Comparison of ENCODE assay signal across 8 mouse cellular contexts in the genomic region with DNA sequence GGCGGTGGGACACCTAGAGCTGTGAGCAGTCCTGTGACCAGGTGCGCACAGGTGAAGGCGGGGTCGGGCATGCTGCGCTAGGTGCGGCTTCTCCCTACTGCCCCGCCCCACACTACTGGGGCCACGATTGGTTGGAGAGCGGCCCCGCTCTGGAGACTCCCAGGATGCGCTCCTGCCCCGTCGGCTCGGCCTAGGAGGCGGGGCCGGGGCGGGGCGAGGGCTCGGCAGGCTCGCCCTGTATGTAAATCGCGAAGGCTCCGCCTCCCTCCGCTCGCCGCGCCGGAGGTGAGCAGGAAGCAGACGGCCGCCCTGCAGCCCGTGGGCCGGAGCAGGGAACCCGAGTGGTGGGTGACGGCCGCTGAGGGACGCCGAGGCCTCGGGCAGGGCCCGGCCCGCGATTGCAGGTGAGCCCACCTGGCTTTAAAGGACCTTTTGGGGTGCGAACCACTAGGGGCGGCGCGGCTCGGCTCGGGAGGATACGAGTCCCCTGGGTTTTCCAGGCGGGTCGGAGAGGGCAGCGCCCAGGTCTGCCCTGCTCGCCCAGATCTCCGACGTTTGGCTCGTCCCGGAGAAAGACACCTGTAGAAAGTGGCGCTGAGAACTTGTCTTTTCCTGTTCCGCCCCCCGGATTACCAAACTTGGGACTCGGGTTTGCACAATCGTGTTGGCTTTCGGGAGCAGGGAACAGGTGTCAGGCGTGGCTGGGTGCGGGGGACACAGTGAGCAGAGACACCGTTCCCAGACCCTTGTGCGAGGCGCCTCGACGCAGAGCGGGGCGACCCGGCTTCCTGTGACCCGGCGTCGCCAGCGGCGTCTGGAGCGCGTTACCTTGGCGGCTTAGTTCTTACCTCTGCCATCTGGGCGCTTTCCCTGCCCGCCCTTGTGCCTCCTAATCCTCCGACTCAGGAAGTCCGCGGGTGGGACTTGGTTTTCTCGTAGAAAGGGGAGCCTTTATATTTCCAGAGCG. TPM values are rescaled to one million over a fixed set of nuclear protein-coding genes. Genes with fewer than 3 reads are reported as not detected.
DNase-seq lines count a peak whose midpoint lies in the region; ATAC-seq and TF ChIP-seq lines count a peak whose summit lies in the region.

A gene (plus strand): TSS at position 276 of the 967 bp plus-strand sequence.

- CTCF ChIA-PET in Patski (lab: Charles Lee): interaction anchor here (1.1 to 1.4 kb wide), 2 partner anchors 17 to 18 kb away, joined by 4 read pairs; no protein-coding TSS in a partner anchor

- TF ChIP-seq CTCF in Patski (IDR thresholded peaks at IDR 0.05): no peak
- TF ChIP-seq CTCF in cerebellum, adult 2 months (IDR thresholded peaks at IDR 0.05; ENCODE audit: borderline replicate concordance, insufficient read depth, low read depth, low read length): no peak
- peak; percentile 24 for TF ChIP-seq CTCF in forebrain, postnatal 0 days (IDR thresholded peaks at IDR 0.05; ENCODE audit: low read depth)

- intact Hi-C loops in left cerebral cortex, postnatal 4 days (cut with DNase I): no loop called here

- H3K4me1 ChIP-seq in cerebellum, adult 2 months (ENCODE audit: control insufficient read depth, insufficient read depth, low read length): no peaks in the 10 kb centered on the region
- H3K4me1 ChIP-seq in forebrain, postnatal 0 days (ENCODE audit: insufficient read depth): no peaks in the 10 kb centered on the region
- H3K4me1 ChIP-seq in hindbrain, embryonic 12.5 days: peaks cover 15% of the 10 kb centered on the region
- H3K4me1 ChIP-seq in midbrain, embryonic 10.5 days: peaks cover 23% of the 10 kb centered on the region

- no peaks in the 10 kb centered on the region for H3K9me3 ChIP-seq in forebrain, postnatal 0 days (ENCODE audit: low read length)
- no peaks in the 10 kb centered on the region for H3K9me3 ChIP-seq in hindbrain, embryonic 12.5 days (replicated peaks)
- H3K9me3 ChIP-seq in midbrain, embryonic 10.5 days (replicated peaks): no peaks in the 10 kb centered on the region

- no peak within 1 kb of the TSS for H3K27ac ChIP-seq in cerebellum, adult 2 months (ENCODE audit: insufficient read depth, low read length)
- H3K27ac ChIP-seq in forebrain, postnatal 0 days (ENCODE audit: low read depth, low read length): no peak within 1 kb of the TSS
- no peak within 1 kb of the TSS for H3K27ac ChIP-seq in hindbrain, embryonic 12.5 days
- peak within 1 kb of the TSS; percentile 71 for H3K27ac ChIP-seq in midbrain, embryonic 10.5 days (replicated peaks)

- POLR2A ChIA-PET in Patski (lab: Charles Lee): interaction anchor here (0.6 to 1.3 kb wide), 2 partner anchors 31 to 51 kb away, joined by 3 read pairs; no protein-coding TSS in a partner anchor

- DNase-seq in Patski (ENCODE audit: low read depth, low spot score): no peak
- DNase-seq in cerebellum, adult 2 months: peak; percentile 77 to 83
- peak; percentile 63 for DNase-seq in forebrain, postnatal 0 days
- DNase-seq in left cerebral cortex, postnatal 4 days: peak; percentile 52
- DNase-seq in midbrain, embryonic 10.5 days (ENCODE audit: low spot score): peak; percentile 86
- peak; percentile 33 to 48 for DNase-seq in right cerebral cortex, postnatal 36 days (ENCODE audit: low spot score in 2 of 2)
- peak; percentile 84 to 86 for DNase-seq in urinary bladder, postnatal 4 days (ENCODE audit: low spot score in 2 of 2)

- peak within 1 kb of the TSS; percentile 26 for H3K9ac ChIP-seq in forebrain, postnatal 0 days
- peak within 1 kb of the TSS; percentile 51 for H3K9ac ChIP-seq in hindbrain, embryonic 12.5 days

- WGBS in cerebellum, adult 2 months: 1% methylated on average over 87 of the region's 87 CpGs
- WGBS in forebrain, postnatal 0 days: 3% methylated on average over 86 of the region's 87 CpGs
- WGBS in hindbrain, embryonic 12.5 days: under 1% methylated on average over 85 of the region's 87 CpGs
- under 1% methylated on average over 87 of the region's 87 CpGs for WGBS in midbrain, embryonic 10.5 days

- TF ChIP-seq POLR2A in cerebellum, adult 2 months (IDR thresholded peaks at IDR 0.05; ENCODE audit: borderline replicate concordance, insufficient read depth, low read length): 0 out of 2 replicates have a peak, but pooled peaks have one; percentile 36

- H3K27me3 ChIP-seq in Patski: no peaks in the 10 kb centered on the region
- 0 out of 2 replicates have a peak, but pooled peaks cover 2% of the 10 kb centered on the region for H3K27me3 ChIP-seq in cerebellum, adult 2 months (ENCODE audit: control insufficient read depth, insufficient read depth, low read length)
- H3K27me3 ChIP-seq in forebrain, postnatal 0 days (ENCODE audit: insufficient read depth, low read length): peaks cover 10% of the 10 kb centered on the region
- H3K27me3 ChIP-seq in hindbrain, embryonic 12.5 days: peaks cover 63% of the 10 kb centered on the region
- H3K27me3 ChIP-seq in midbrain, embryonic 10.5 days (ENCODE audit: low read depth, poor library complexity, severe bottlenecking): peaks cover 78% of the 10 kb centered on the region

- peak; percentile 70 for ATAC-seq in Patski
- ATAC-seq in forebrain, postnatal 0 days: peak; percentile 78
- peak; percentile 90 for ATAC-seq in hindbrain, embryonic 12.5 days (ENCODE audit: low FRiP score)

- peak within 1 kb of the TSS; percentile 54 for H3K4me3 ChIP-seq in cerebellum, adult 2 months (replicated peaks; ENCODE audit: insufficient read depth, low read depth, low read length)
- H3K4me3 ChIP-seq in forebrain, postnatal 0 days (ENCODE audit: low read depth, low read length): peak within 1 kb of the TSS; percentile 51
- H3K4me3 ChIP-seq in hindbrain, embryonic 12.5 days: peak within 1 kb of the TSS; percentile 57
- H3K4me3 ChIP-seq in midbrain, embryonic 10.5 days: peak within 1 kb of the TSS; percentile 78

- in situ Hi-C loops in Patski (cut with MboI; ENCODE audit: low pct_unique_long_range_greater_than_20kb): loop anchor here (5.0 kb wide), 1 partner anchor 33 kb away; a partner anchor contains a TSS

- H3K4me2 ChIP-seq in forebrain, postnatal 0 days (ENCODE audit: low read depth): peak within 1 kb of the TSS; percentile 81
- peak within 1 kb of the TSS; percentile 78 for H3K4me2 ChIP-seq in hindbrain, embryonic 12.5 days (replicated peaks)

- H3K36me3 ChIP-seq in forebrain, postnatal 0 days (ENCODE audit: insufficient read depth): peaks cover 25% of the 10 kb centered on the region
- peaks cover 35% of the 10 kb centered on the region for H3K36me3 ChIP-seq in hindbrain, embryonic 12.5 days
- peaks cover 39% of the 10 kb centered on the region for H3K36me3 ChIP-seq in midbrain, embryonic 10.5 days

RNA-seq across cellular contexts. Expression of the gene that starts here (rescaled TPM):
- polyA plus RNA-seq in Patski (2021): 163 TPM
- polyA plus RNA-seq in cerebellum, adult 2 months (2012; rRNA removed): 1.8 and 2.5 TPM in 2 replicates
- 2.7 and 4.0 TPM in 2 replicates for total RNA-seq in forebrain, postnatal 0 days (2014; rRNA removed)
- 0.72 and 1.1 TPM in 2 replicates for polyA plus RNA-seq in forebrain, postnatal 0 days (2015; fragmentation: Nextera tagmentation; extraction: Ambion mirVana)
- polyA plus RNA-seq in hindbrain, embryonic 12.5 days (2016; fragmentation: Nextera tagmentation; extraction: Ambion mirVana): 4.0 and 6.1 TPM in 2 replicates
- total RNA-seq in left cerebral cortex, postnatal 4 days (2021): 1 to 10 TPM; 1.1 to 2.4 TPM
- polyA plus RNA-seq in midbrain, embryonic 10.5 days (2016; fragmentation: Nextera tagmentation; extraction: Ambion mirVana): 5.5 and 5.9 TPM in 2 replicates

Comparison
In these comparisons a context has a peak if more than half of its experiments do, and no peak if none do; other contexts are left out.
1. RNA of the gene that starts here (polyA plus RNA-seq): 163 TPM in Patski (single experiment); 4.0 to 6.1 TPM in hindbrain, embryonic 12.5 days, 5.5 to 5.9 TPM in midbrain, embryonic 10.5 days, 1.8 to 2.5 TPM in cerebellum, adult 2 months and 0.72 to 1.1 TPM in forebrain, postnatal 0 days; every median in the first group is over 10 times any median in the second.
2. Peak in every context shown above with its lines, with median percentiles within 50 percentile points of each other: ATAC-seq and H3K4me3 ChIP-seq.